Mouse (Mus musculus) erythroblast, embryonic 14.5 days (primary cell): ENCODE results near the gene Vamp5.

Experiments
- GATA1 ChIP-seq: IDR thresholded peaks from 2 replicates; pipeline ENCODE4 v1.6.1; 2012; ENCODE audit warnings: low read length, inconsistent platforms, mixed read lengths
- TAL1 ChIP-seq: IDR thresholded peaks from 3 replicates; pipeline ENCODE4 v1.6.1; 2012; ENCODE audit warnings: low read length, inconsistent platforms, mixed read lengths

DNA sequence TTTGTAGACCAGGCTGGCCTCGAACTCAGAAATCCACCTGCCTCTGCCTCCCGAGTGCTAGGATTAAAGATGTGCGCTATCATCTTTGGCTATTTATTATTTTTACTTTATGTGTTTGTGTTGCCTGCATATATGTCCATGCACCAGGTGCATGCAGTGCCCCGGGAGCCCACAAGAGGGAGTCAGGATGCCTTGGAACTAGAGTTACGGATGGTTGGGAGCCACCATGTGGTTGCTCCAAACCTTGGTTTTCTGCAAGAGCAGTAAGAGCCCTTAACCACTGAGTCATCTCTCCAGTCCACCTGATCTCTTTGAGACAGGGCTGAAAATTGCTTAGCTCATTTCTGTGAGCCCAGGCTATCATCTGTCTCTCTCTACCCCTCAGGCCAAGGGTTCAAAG, 26.9 kb upstream of the Vamp5 start:
- no peak for TF ChIP-seq GATA1
- TF ChIP-seq TAL1: no peak
